Mouse (Mus musculus): ENCODE measurements around the gene Tubd1.

DNA sequence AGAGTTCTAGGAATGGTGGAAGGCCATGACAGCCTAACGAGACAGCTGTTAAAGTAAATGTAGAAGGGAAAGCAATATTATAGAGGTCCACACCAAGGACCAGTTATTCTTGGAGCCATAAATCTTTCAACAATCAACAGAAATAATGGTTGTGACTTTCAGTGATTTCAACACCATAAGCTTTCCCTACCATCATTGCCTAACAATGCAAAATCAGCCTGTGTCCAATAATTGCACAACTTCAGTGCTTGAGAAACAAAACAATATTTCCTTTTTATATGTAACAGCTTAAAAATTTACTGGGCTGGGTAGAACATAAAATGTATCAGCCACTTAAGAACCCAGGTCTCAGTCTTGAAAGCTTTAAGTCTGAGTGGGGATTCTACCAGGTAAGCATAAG is 58.9 kb downstream of the Tubd1 start:
- TF ChIP-seq CTCF (IDR thresholded peaks at IDR 0.05) (no peak), EP300 (IDR thresholded peaks at IDR 0.05) (peak; percentile 98)

All from lung, postnatal 0 days (tissue).